Mouse (Mus musculus): ENCODE results near the gene Cct4. TPM values are rescaled to one million over a fixed set of nuclear protein-coding genes. Genes with fewer than 3 reads are reported as not detected.

The Cct4 gene
- total and polyA plus RNA-seq, 3 experiments = 387 to 567 (median 552) TPM

DNA sequence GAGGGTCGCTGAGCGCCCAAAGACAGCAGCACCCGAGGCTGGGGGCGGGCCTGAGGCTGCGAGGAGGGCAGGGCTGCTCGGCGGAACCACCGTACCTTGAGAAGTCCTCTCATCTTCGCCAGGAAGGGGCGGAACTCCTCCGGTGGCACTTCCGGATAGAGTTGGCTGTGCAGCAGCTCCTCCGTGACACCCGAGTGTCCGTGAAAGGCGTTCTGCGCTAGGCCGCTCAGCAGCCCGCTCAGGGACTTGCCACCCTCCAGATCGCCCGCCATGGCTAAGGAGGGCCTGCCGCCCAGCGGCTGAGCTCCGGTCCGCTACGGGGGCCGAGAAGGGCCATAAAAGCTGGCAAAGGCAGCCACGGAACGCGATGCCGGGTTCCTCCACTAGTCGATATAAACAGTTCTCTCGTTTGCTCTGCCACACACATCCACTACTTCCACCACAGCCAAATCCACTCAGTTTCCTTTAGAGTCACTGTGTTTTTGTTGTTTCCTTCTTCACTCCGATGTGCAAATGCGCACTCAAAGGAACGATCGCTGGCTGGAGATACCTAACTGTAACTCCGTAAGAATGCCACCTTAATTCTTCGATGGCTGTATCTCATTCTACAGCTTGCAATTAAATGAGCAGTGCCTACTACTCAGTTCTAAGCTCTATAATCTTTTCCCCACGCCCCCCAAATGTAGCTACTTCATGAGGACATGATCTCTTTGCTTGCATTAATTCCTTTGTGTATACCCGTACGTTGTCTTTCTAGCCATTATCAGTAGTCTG is 8.1 kb upstream of the Cct4 start, which contains the start of the genes Gm28048 and Commd1 (continued):
- TF ChIP-seq MXI1 (IDR thresholded peaks at IDR 0.05; ENCODE audit: low read depth, low read length) (peak; percentile 62; the same call in 1 of the 2 replicates), MAZ (IDR thresholded peaks at IDR 0.05; ENCODE audit: low read depth, low read length) (peak; percentile 57; the same call in 1 of the 2 replicates), USF2 (IDR thresholded peaks at IDR 0.05; ENCODE audit: borderline replicate concordance in 1 of 2, insufficient read depth in 1 of 2, low read depth in 1 of 2, low read length in 2 of 2) (no peak), MAX (IDR thresholded peaks at IDR 0.05; ENCODE audit: low read length) (no peak; the same call in 1 of the 2 replicates), MEF2A (IDR thresholded peaks at IDR 0.05; ENCODE audit: extremely low read depth, insufficient replicate concordance, low read depth, low read length, poor library complexity, severe bottlenecking) (no peak), UBTF (IDR thresholded peaks at IDR 0.05; ENCODE audit: borderline replicate concordance, insufficient read depth, low read depth, low read length) (0 out of 2 replicates have a peak, but pooled peaks have one; percentile 30), RCOR1 (IDR thresholded peaks at IDR 0.05; ENCODE audit: low read depth, low read length) (peak; percentile 32; the same call in 1 of the 2 replicates), JUND (IDR thresholded peaks at IDR 0.05; ENCODE audit: low read depth, low read length) (no peak)

DNA sequence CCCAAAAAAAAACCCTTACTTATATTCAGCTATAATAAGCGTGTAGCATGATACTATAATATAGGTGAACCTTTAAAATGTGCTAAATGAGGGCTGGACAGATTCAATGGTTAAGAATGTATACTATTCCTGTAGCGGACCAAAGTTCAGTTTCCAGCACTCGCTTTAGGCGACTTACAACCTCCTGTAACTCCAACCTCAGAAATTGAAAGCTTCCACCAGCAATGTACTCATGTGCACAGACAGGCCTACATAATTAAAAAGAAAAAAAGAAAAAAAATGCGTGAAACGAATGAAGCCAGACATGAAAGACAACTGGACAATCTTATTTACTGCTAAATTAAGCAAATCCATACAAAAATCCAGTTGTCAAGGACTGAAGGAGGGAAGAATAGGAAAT is 7.5 kb upstream of the Cct4 start:
- peak; percentile 69 for DNase-seq (ENCODE audit: low read depth, low spot score)
- TF ChIP-seq E2F4 (IDR thresholded peaks at IDR 0.05; ENCODE audit: borderline replicate concordance, low read depth, low read length) (peak; percentile 2; the same call in 1 of the 2 replicates), NRF1 (IDR thresholded peaks at IDR 0.05; ENCODE audit: insufficient read depth, low read depth, low read length, poor library complexity, severe bottlenecking) (no peak)
- no peaks in the 10 kb centered on the region for H3K27me3 ChIP-seq (ENCODE audit: control insufficient read depth in 1 of 2, insufficient read depth in 2 of 2, low read length in 2 of 2)
- peaks cover 27% of the 10 kb centered on the region for H3K79me2 ChIP-seq (ENCODE audit: control insufficient read depth, insufficient read depth, low read length, poor library complexity)
- peaks cover 0 to 30% of the 10 kb centered on the region in 2 experiments; a peak in 2 of 4 replicates for H3K36me3 ChIP-seq (ENCODE audit: control insufficient read depth in 1 of 2, insufficient read depth in 2 of 2, low read length in 2 of 2)
- no peaks in the 10 kb centered on the region for H3K9me3 ChIP-seq (replicated peaks; ENCODE audit: insufficient read depth, low read length)
- peak overlapping the region; percentile 73 for H3K9ac ChIP-seq (ENCODE audit: control insufficient read depth, low read depth, low read length, poor library complexity, severe bottlenecking)
- peak overlapping the region; percentile 60 to 62 for H3K4me3 ChIP-seq (ENCODE audit: control insufficient read depth in 1 of 2, insufficient read depth in 1 of 2, low read depth in 2 of 2, low read length in 2 of 2)
- peak overlapping the region; percentile 82 for H3K27ac ChIP-seq (ENCODE audit: control insufficient read depth, low read depth, low read length)
- peaks cover 9 to 14% of the 10 kb centered on the region in 2 experiments; a peak in 3 of 4 replicates for H3K4me1 ChIP-seq (ENCODE audit: control insufficient read depth in 1 of 2, insufficient read depth in 2 of 2, low read length in 2 of 2)

DNA sequence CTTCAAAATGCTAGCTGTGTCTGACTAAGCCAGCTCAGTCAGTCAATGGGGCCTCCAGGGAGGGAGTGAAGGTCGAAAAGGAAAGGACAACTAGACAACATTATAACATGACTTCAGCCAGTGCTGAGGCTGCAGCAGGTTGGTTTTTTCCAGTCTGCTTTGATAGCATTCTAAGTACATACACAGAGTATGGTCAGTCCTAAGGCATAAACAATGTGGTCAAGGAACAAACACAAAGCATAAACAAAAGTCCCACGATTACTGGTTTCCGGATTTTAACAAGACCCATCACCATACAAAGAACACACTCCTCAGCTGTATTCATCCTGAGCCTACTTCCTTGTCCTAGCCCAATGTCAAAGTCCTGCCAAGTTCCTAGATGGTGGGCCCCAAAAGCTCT is 4.8 kb upstream of the Cct4 start:
- H3K9me3 ChIP-seq (replicated peaks; ENCODE audit: insufficient read depth, low read length) = no peaks in the 10 kb centered on the region
- DNase-seq (ENCODE audit: low read depth, low spot score) = no peak
- peaks cover 11% of the 10 kb centered on the region for H3K79me2 ChIP-seq (ENCODE audit: control insufficient read depth, insufficient read depth, low read length, poor library complexity)
- no peak overlapping the region for H3K9ac ChIP-seq (ENCODE audit: control insufficient read depth, low read depth, low read length, poor library complexity, severe bottlenecking)
- H3K4me1 ChIP-seq (ENCODE audit: control insufficient read depth in 1 of 2, insufficient read depth in 2 of 2, low read length in 2 of 2) = peaks cover 4 to 7% of the 10 kb centered on the region in 2 experiments; a peak in 3 of 4 replicates
- H3K36me3 ChIP-seq (ENCODE audit: control insufficient read depth in 1 of 2, insufficient read depth in 2 of 2, low read length in 2 of 2) = peaks cover 0 to 16% of the 10 kb centered on the region in 2 experiments; a peak in 2 of 4 replicates
- no peak overlapping the region for H3K4me3 ChIP-seq (ENCODE audit: control insufficient read depth in 1 of 2, insufficient read depth in 1 of 2, low read depth in 2 of 2, low read length in 2 of 2)
- no peaks in the 10 kb centered on the region for H3K27me3 ChIP-seq (ENCODE audit: control insufficient read depth in 1 of 2, insufficient read depth in 2 of 2, low read length in 2 of 2)
- no peak overlapping the region for H3K27ac ChIP-seq (ENCODE audit: control insufficient read depth, low read depth, low read length)
- no peak for TF ChIP-seq EP300 (IDR thresholded peaks at IDR 0.05; ENCODE audit: low read depth in 1 of 2, low read length in 2 of 2)
- TF ChIP-seq NELFE (IDR thresholded peaks at IDR 0.05; ENCODE audit: low read depth, low read length) = no peak
- TF ChIP-seq MAZ (IDR thresholded peaks at IDR 0.05; ENCODE audit: low read depth, low read length) = no peak
- no peak for TF ChIP-seq RAD21 (IDR thresholded peaks at IDR 0.05; ENCODE audit: low read depth, low read length)
- TF ChIP-seq POLR2AphosphoS2 (IDR thresholded peaks at IDR 0.05; ENCODE audit: low read length) = no peak
- no peak for TF ChIP-seq BHLHE40 (IDR thresholded peaks at IDR 0.05; ENCODE audit: borderline replicate concordance, low read depth, low read length)
- TF ChIP-seq ELF1 (IDR thresholded peaks at IDR 0.05; ENCODE audit: low read depth, low read length) = no peak
- no peak for TF ChIP-seq ZC3H11A (IDR thresholded peaks at IDR 0.05; ENCODE audit: low read depth, low read length)
- TF ChIP-seq NRF1 (IDR thresholded peaks at IDR 0.05; ENCODE audit: insufficient read depth, low read depth, low read length, poor library complexity, severe bottlenecking) = no peak
- TF ChIP-seq ZMIZ1 (IDR thresholded peaks at IDR 0.05; ENCODE audit: low read depth, low read length) = no peak
- no peak for TF ChIP-seq POLR2AphosphoS5 (IDR thresholded peaks at IDR 0.05; ENCODE audit: borderline replicate concordance, low read depth, low read length)
- TF ChIP-seq SMC3 (IDR thresholded peaks at IDR 0.05; ENCODE audit: low read depth, low read length) = no peak
- no peak for TF ChIP-seq HCFC1 (IDR thresholded peaks at IDR 0.05; ENCODE audit: low read depth, low read length)
- TF ChIP-seq MYB (IDR thresholded peaks at IDR 0.05; ENCODE audit: low read depth, low read length) = no peak
- TF ChIP-seq GABPA (IDR thresholded peaks at IDR 0.05; ENCODE audit: low read depth, low read length) = no peak
- TF ChIP-seq CTCF (IDR thresholded peaks at IDR 0.05 in 2 of 3, conservative IDR thresholded peaks at IDR 0.05 in 1 of 3; ENCODE audit: control insufficient read depth in 1 of 3, insufficient read depth in 1 of 3, low read depth in 2 of 3, low read length in 3 of 3, poor library complexity in 1 of 3, severe bottlenecking in 1 of 3) = no peak
- TF ChIP-seq MYC (IDR thresholded peaks at IDR 0.05; ENCODE audit: low read depth, low read length) = no peak
- TF ChIP-seq ETS1 (IDR thresholded peaks at IDR 0.05; ENCODE audit: low read depth, low read length) = no peak
- no peak for TF ChIP-seq UBTF (IDR thresholded peaks at IDR 0.05; ENCODE audit: borderline replicate concordance, insufficient read depth, low read depth, low read length)

Measured in MEL (cell line).